10 mouse cellular contexts compared by ENCODE assay signal in the genomic region with DNA sequence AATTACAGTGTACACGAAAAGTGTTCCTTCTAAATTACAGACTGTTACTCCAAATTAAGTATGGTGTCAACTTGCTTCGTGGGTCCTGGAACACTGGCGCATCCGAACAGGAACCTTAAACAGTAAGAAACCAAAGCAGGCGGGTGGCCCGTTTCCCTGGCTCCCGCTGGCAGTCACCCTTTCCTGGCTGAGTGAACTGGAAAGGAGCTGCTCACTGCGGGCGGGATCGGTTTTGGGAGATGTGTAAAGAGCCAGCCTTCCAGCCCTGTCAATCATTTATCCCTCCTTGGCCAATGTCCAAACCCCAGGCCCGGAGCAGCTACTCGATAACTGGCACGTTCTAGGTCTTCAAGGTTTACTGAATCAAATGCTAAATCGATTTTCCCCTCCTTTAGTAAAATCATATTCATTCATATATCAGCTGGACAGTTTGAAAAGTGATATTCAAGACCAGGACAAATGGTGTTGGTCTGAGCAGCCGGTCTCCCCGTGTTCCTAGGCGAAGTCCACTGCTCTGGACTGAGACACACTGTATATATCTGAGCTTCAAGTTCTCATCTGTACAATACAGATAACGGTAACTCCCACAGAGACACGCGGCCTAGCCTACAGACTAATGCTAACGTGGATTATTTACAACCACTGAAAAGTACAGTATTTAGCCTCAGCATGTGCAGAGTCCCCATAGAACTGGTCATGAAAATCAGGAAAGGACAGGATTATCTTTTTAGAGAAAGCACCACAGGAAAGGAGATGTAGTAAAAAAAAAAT. TPM values are rescaled to one million over a fixed set of nuclear protein-coding genes. Genes with fewer than 3 reads are reported as not detected.
DNase-seq lines count a peak whose midpoint lies in the region.
"Had no signal": no experiment of that assay in that cellular context is flagged by ENCODE, and none has a peak within 500 bp of the region (broad histone marks: within the 10 kb centered on the region; RNA-seq: fewer than 3 reads in every experiment).

No protein-coding gene starts in this region.

- H3K4me3 ChIP-seq in limb, embryonic 10.5 days, result no peak overlapping the region
- H3K4me3 ChIP-seq: left cerebral cortex, adult 2 months; midbrain, embryonic 10.5 days had no signal

- peaks cover 31% of the 10 kb centered on the region for H3K36me3 ChIP-seq in limb, embryonic 10.5 days

- WGBS in limb, embryonic 10.5 days, result 92% methylated on average over 21 of the region's 21 CpGs

- H3K9me3 ChIP-seq in limb, embryonic 10.5 days (replicated peaks), result no peaks in the 10 kb centered on the region; the same call in 1 of the 2 replicates
- H3K9me3 ChIP-seq: midbrain, embryonic 10.5 days had no signal

- DNase-seq in cerebellum, postnatal 10 days, result peak; percentile 55 to 62
- DNase-seq in cerebellum, postnatal 4 days (ENCODE audit: low spot score in 2 of 2), result no peak
- DNase-seq in right cerebral cortex, postnatal 14 days, result peak; percentile 23
- no peak for DNase-seq in right cerebral cortex, postnatal 36 days (ENCODE audit: low spot score in 2 of 2)
- DNase-seq in kidney, postnatal 10 days, result peak; percentile 75
- peak; percentile 6 to 42 for DNase-seq in spleen, postnatal 36 days (ENCODE audit: low spot score in 2 of 2)
- no peak for DNase-seq in limb, embryonic 10.5 days (ENCODE audit: low spot score)
- no peak for DNase-seq in urinary bladder, postnatal 14 days (ENCODE audit: low spot score)

- peaks cover 23% of the 10 kb centered on the region for H3K4me1 ChIP-seq in limb, embryonic 10.5 days

- no peaks in the 10 kb centered on the region for H3K27me3 ChIP-seq in limb, embryonic 10.5 days (ENCODE audit: low read depth, poor library complexity, severe bottlenecking)

- no peak overlapping the region for H3K27ac ChIP-seq in limb, embryonic 10.5 days
- H3K27ac ChIP-seq: left cerebral cortex, adult 2 months; midbrain, embryonic 10.5 days had no signal

RNA-seq across cellular contexts. Expression of a gene that starts 2.4 kb away (rescaled TPM):
- 63.2 and 72.5 TPM in 2 replicates for polyA plus RNA-seq in limb, embryonic 10.5 days (2016; fragmentation: Nextera tagmentation; extraction: Ambion mirVana)

RNA-seq across cellular contexts. Expression of a gene that starts 35.5 kb away (rescaled TPM):
- polyA plus RNA-seq in limb, embryonic 10.5 days (2016; fragmentation: Nextera tagmentation; extraction: Ambion mirVana), result 31.8 and 39.1 TPM in 2 replicates

RNA-seq across cellular contexts. Expression of a gene that starts 59.2 kb away (rescaled TPM):
- 28.2 and 36.1 TPM in 2 replicates for polyA plus RNA-seq in limb, embryonic 10.5 days (2016; fragmentation: Nextera tagmentation; extraction: Ambion mirVana)

Comparison
In these comparisons a context has a peak if more than half of its experiments do, and no peak if none do; other contexts are left out.
1. DNase-seq: peak in cerebellum, postnatal 10 days (2 of 2), right cerebral cortex, postnatal 14 days (single experiment), kidney, postnatal 10 days (single experiment) and spleen, postnatal 36 days (2 of 2); none in cerebellum, postnatal 4 days (0 of 2), right cerebral cortex, postnatal 36 days (0 of 2), limb, embryonic 10.5 days (single experiment) and urinary bladder, postnatal 14 days (single experiment).